Mouse (Mus musculus): ENCODE results near the gene Ppard. TPM values are rescaled to one million over a fixed set of nuclear protein-coding genes. Genes with fewer than 3 reads are reported as not detected.
A peak's percentile ranks its signal among the peaks of the same experiment; 100 is the strongest.

Ppard gene
- total RNA-seq, 2 experiments from 2014 or later: 26.6 to 28.8 TPM

- peak in 1 of 2 experiments; percentile 43 for DNase-seq (ENCODE audit: low spot score in 2 of 2)
- intact Hi-C loops (cut with DNase I): no loop called here
Observed at GRCm38 (mm10) chr17:28247613-28248012, 15.1 kb downstream of the Ppard start.

- no peak for DNase-seq (ENCODE audit: low spot score in 2 of 2)
- intact Hi-C loops (cut with DNase I): no loop called here
Observed at GRCm38 (mm10) chr17:28249062-28249461, 16.6 kb downstream of the Ppard start.

- intact Hi-C loops (cut with DNase I): no loop called here
- DNase-seq (ENCODE audit: low spot score in 2 of 2): no peak
Observed at GRCm38 (mm10) chr17:28251579-28252280, 19.2 kb downstream of the Ppard start.

GRCm38 (mm10) chr17:28252281-28252648, 19.8 kb downstream of the Ppard start:
- no peak for DNase-seq (ENCODE audit: low spot score in 2 of 2)
- intact Hi-C loops (cut with DNase I): no loop called here

DNA sequence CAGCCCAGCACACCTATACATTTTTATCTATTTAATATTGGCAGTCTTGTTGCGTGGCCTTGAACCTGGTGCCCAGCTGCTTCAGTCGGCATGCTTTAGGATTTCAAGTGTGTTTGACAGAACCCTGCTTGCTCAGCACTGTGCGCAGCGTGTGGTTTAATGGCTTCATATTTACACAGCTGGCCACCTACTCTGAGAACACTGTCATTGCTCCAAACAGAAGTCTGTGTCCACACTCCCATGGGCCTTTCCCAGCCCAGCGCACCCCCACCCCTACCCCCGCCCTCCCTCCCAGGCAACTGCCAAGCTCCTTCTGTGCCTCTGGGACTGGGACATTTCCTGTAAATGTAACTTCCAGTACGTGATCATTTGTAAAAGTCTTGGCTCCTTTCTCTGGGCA, 20.7 kb downstream of the Ppard start:
- DNase-seq (ENCODE audit: low spot score in 2 of 2): no peak
- intact Hi-C loops (cut with DNase I): no loop called here

GRCm38 (mm10) chr17:28254804-28255203, 22.3 kb downstream of the Ppard start:
- intact Hi-C loops (cut with DNase I): no loop called here
- DNase-seq (ENCODE audit: low spot score in 2 of 2): no peak

DNA sequence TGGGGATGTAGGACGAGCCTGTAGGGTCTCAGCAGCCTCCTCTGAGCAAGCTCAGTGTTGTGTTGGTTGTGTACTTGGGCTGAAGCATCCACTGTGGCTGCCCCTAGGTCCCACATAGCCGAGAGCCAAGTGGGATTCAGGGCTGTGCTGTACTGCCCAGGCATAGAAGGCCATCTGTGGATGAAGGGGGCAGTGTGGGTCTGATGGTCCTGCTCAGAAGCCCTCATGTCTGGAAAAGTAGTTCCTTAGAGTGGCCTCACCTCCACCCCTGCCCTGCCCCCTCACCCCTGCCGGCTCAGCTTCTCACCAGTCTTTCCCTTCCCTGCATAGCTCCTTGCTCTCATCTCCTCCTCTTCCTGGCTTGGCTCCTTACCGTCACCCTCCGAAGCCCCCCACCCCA, 23.2 kb downstream of the Ppard start:
- intact Hi-C loops (cut with DNase I): no loop called here
- no peak for DNase-seq (ENCODE audit: low spot score in 2 of 2)

DNA sequence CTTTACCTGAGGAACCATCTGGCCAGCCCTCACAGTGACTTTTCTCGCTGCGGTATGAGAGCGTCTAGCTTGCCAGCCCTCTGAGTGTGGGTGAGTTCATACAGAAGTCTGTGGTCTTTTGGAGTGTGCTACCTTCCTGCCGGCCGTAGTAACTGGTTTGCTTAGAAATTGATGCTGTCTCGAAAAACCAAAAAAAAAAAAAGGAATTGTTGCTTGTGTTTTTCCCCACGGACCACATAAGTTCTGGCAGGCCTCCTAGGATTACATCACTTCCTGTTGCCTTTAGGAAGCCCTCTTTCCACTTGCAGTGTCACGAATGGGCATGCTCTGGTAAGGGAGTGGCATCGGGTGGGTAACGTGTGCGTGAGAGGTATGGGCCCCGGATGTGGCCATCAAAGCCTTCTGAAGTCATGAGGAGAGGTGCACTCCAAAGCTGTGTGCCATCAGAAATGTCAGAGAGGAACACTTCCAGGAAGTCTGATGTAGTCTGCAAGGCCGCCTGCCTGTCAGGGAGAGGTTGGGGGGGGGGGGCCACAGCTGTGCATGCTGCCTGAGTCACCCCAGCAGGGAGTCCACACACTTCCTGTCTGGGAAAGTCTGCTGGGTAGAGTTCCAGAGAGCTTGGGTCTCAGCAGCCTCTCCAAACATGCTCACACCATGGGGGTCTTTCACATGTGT, 24.3 kb downstream of the Ppard start:
- DNase-seq (ENCODE audit: low spot score in 2 of 2): peak in 1 of 2 experiments; percentile 27
- intact Hi-C loops (cut with DNase I): no loop called here

- intact Hi-C loops (cut with DNase I): no loop called here
- DNase-seq (ENCODE audit: low spot score in 2 of 2): no peak
Observed at GRCm38 (mm10) chr17:28258325-28258724, 25.8 kb downstream of the Ppard start.

DNA sequence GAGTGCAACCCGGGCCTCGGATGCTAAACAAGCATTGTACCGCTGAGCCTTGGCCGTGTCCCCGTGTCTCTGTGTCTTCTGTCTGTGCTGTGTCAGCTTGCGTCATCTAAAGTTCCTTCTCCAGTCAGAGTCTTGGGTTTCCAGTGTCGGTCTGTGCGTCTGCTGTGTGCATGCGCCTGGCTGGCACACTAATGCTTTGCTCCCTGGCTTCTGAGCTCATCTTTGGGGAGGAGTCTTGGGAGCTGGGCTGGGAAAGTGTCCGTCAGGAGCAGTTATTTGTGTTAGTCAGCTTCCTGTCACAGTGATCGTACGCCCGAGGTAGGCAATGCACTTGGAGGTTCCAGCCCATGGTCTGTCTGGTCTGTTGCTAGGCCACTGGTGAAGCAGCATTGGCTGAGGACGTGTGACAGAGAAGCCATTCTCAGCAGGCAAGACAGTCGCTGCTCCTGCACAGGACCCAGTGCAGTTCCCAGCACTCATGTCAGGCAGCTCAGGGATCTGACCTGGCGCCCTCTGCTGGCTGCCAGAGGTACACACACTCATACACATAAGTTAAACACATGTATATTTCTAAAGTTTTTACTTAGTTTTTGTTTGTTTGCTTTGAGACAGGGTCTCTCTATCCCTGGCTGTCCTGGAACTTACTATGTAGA, 27.5 kb downstream of the Ppard start:
- intact Hi-C loops (cut with DNase I): no loop called here

DNA sequence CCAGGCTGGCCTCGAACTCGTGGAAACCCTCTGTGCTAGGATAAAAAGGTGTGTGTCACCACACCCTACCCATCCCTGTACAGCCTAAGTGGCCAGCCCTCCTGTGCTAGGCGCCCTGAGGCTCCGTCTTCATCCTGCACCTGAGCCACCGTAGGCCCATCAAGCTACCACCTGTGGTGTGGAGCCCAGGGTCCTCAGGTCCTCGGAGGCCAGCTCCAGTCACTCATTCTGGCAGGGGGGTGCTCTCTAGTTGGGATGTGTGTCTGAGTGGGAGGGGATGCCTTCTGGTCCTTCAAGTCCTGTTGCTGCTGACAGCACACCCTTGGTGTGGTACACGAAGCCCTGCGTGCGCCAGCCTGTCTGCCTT, 28.0 kb downstream of the Ppard start:
- intact Hi-C loops (cut with DNase I): no loop called here
- DNase-seq (ENCODE audit: low spot score in 2 of 2): no peak

More for the DNA sequence above, 27.5 kb downstream of the Ppard start:
- no peak for DNase-seq (ENCODE audit: low spot score in 2 of 2)

DNA sequence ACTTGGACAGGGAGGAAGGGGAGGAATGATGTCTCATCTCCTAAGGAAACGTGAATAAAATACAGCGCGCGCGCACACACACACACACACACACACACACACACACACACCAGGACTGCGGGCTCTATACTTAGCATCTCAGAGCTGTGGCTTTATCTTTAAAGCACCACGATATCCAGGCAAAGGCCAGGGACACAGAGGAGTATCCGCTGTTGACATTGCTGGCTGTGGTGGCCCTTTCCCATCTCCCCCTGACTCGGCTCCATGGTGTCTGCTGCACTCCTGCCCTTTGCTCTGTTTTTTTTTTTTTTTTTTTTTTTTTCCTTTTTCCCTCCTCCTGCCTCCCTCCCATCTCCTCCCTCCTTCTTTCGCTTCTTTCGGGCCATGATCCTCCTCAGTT, 29.3 kb downstream of the Ppard start:
- intact Hi-C loops (cut with DNase I): no loop called here
- DNase-seq (ENCODE audit: low spot score in 2 of 2): no peak

DNA sequence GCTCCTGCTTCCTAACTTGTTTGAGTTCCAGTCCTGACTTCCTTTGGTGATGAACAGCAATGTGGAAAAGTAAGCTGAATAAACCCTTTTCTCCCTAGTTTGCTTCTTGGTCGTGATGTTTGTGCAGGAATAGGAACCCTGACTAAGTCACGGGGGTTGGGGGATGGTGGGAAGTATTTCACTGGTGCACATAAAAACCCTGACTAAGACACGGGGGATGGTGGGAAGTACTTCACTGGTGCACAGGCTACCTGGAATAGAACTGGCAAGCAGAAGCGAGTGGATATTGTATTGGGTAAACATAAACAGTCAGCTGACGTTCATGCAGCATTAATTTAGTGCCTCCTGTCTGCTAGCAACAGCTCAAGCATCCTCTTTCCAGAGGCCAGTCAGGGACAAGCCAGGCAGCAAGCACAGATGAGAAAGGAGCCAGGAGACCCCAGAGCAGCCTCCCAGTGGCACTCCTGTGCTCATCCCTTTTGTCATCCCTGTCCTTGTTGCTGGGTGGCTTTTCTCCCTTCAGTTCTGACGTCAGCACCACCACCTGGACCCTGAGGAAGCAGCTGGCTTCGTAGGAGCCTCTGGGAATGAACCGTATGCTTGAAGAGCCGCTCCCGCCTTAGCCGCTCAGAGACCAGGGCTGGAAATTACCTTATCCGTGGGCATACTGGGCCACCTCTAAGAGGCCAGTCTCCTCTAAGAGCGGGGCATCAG, 30.8 kb downstream of the Ppard start:
- intact Hi-C loops (cut with DNase I): no loop called here
- peak; percentile 21 to 79 for DNase-seq (ENCODE audit: low spot score in 2 of 2)

GRCm38 (mm10) chr17:28267251-28267650, 34.8 kb downstream of the Ppard start:
- intact Hi-C loops (cut with DNase I): no loop called here
- DNase-seq (ENCODE audit: low spot score in 2 of 2): no peak

DNA sequence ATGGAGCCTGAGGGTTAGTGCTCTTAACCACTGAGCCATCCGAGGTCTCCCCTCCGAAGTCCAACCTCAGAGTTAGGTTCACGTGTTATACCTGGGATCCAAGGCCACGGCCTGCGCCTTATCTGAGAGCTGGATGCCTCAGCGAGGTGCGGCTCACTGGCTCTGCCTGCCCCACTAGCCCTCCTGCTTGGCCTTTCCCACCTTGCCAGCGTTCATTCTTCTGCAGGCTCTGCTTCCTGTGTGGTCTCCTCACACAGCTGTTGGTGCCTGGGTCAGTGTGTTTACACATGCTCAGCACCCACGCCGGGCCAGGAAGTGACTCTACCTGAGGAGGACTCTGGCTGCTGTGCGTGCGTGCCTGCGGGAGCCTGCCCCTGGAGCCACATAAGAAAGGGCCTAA, 37.7 kb downstream of the Ppard start:
- DNase-seq (ENCODE audit: low spot score in 2 of 2): no peak
- intact Hi-C loops (cut with DNase I): no loop called here

DNA sequence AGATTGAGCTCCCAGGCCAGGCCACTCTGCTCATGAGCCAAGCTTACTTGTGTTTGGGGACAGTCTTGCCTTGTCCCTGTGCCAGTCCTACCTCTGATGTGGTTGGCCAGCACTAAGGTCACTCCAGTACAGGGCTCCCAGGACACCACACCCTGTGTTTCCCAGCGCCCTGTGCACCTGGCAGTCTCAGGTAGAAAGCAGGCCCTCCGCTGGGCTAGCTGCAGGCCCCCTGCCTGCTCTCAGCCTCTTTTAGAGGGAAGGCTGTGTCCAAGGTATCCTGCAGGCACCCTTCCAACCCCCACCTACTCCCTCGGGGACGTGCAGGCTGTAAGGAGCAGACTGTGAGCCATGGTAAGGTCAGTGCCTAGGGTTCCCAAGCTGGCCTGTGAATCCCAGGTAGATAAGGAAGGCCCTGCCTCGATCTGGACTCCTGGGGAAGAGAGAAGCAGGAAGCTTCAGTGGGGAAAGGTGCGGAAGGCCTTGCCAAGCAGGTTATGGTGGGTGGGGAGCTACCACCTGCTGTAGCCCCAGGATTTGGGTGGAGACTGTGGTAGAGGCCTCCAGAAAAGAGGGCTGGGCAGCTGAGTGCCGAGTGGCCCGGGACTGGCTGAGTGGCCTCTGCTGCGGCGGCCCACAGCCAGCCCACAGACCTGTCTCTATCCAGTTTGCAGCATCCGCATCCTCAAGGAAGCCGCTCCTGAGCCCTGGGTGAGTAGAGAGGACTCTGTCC, 39.2 kb downstream of the Ppard start:
- intact Hi-C loops (cut with DNase I): no loop called here
- DNase-seq (ENCODE audit: low spot score in 2 of 2): no peak

- intact Hi-C loops (cut with DNase I): no loop called here
Observed at GRCm38 (mm10) chr17:28272281-28272680, 39.8 kb downstream of the Ppard start.

GRCm38 (mm10) chr17:28272837-28273236, 40.3 kb downstream of the Ppard start:
- no peak for DNase-seq (ENCODE audit: low spot score in 2 of 2)
- intact Hi-C loops (cut with DNase I): no loop called here

More at GRCm38 (mm10) chr17:28272281-28272680, 39.8 kb downstream of the Ppard start:
- no peak for DNase-seq (ENCODE audit: low spot score in 2 of 2)

DNA sequence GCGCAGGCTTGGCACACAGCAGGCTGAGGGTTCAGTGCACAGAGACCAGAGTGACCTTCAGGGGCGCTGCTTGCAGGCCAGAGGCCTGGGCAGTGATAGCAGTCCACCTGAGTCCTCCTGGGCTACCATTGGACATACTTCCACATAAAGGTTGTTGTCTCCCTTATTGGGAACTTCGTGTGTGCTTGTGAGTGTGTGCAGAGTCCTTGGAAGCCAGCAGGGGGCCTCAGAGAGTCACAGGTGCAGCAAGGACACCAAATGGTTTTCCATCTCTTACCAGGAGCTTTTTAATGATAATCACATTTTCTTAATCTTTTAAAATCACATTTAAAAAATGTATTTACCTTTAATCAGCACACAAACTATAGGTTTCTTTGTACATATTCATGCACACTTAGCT, 42.2 kb downstream of the Ppard start:
- intact Hi-C loops (cut with DNase I): no loop called here
- no peak for DNase-seq (ENCODE audit: low spot score in 2 of 2)

GRCm38 (mm10) chr17:28277226-28277625, 44.7 kb downstream of the Ppard start:
- DNase-seq (ENCODE audit: low spot score in 2 of 2): no peak
- intact Hi-C loops (cut with DNase I): no loop called here
